Mouse (Mus musculus): ENCODE data around the gene Plxnb2. TPM values are rescaled to one million over a fixed set of nuclear protein-coding genes. Genes with fewer than 3 reads are reported as not detected.

Gene Plxnb2
- total and polyA plus RNA-seq, 2 experiments from 2014 or later: 64.7 to 274 TPM

DNA sequence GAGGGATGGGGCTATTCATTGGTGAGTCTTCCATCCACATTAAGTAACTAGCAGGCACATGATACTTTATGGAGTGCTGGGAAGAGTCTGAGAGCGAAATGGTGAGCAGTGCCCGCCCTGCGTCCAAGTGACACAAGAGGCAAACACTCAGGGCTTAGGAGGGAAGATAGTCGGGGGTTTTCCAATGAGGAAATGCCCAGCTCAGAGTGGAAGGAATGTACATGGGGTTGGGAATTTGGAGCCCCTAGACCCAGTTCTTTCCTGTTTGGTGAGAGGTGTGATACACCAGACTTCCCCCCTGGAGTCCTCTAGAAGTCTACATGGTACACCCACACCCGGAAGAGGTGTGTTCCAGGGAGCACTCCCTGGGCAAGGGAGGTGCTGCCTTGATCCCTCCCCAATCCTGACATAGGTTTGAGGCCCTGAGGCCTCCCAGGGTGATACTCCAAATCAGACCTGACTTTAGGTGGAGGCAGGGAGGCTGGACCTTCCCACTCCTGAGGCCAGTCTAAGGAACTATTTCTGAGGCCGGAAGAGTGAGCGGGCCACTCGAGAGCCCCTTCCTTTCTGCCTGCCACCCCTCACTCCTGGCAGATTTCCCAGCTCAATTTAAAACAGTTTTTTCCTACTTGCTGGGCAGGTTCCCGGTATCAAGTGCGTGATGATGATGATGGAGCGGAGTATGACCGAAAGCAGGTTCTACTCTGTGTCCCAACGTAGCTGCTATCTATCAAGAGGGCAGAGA, 5.0 kb downstream of the Plxnb2 start:
- Histone ChIP-seq H3K4me2 (ENCODE audit: low read depth, low read length) (peak overlapping the region; percentile 96), H3K27me3 (ENCODE audit: insufficient read depth, low read length) (no peaks in the 10 kb centered on the region), H3K9me3 (ENCODE audit: low read length) (no peaks in the 10 kb centered on the region), H3K4me3 (ENCODE audit: low read length) (no peak overlapping the region), H3K27ac (0 out of 2 replicates have a peak overlapping the region, but pooled peaks have one; percentile 13), H3K36me3 (ENCODE audit: insufficient read depth, low read length) (no peaks in the 10 kb centered on the region), H3K4me1 (ENCODE audit: insufficient read depth, low read length) (peaks cover 50% of the 10 kb centered on the region), H3K9ac (replicated peaks; ENCODE audit: low read length) (no peak overlapping the region)
- DNase-seq (ENCODE audit: low spot score) (no peak), ATAC-seq (no peak)
- 61% methylated on average over 13 of the region's 13 CpGs for WGBS
- TF ChIP-seq CTCF (IDR thresholded peaks at IDR 0.05; ENCODE audit: low read depth): no peak

DNA sequence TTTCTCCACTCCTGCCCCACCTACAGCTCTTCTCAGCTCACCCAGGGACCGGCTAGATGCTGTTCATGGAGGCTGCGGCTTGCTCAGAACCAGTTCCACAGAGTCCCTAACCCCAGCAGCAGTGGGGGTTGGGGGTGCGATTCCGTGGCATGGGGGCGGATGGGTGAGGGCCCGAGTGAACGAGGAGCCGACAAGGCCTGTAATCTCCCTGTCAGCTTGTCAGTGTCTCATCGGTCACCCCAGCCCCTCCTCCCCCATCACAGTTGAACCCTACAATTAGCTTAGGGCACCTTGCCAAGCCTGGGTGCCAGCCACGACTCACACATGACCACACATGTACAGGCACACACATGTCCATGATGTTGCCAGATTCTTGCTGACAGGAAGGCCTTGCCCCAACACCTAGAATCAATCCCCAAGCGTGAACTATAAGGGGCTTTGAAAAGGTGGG, 5.7 kb downstream of the Plxnb2 start:
- H3K4me3 ChIP-seq (ENCODE audit: low read length): no peak overlapping the region
- H3K9ac ChIP-seq (replicated peaks; ENCODE audit: low read length): no peak overlapping the region
- H3K36me3 ChIP-seq (ENCODE audit: insufficient read depth, low read length): no peaks in the 10 kb centered on the region
- TF ChIP-seq CTCF (IDR thresholded peaks at IDR 0.05; ENCODE audit: low read depth): no peak
- 46% methylated on average over 11 of the region's 11 CpGs for WGBS
- H3K27ac ChIP-seq: 0 out of 2 replicates have a peak overlapping the region, but pooled peaks have one; percentile 13
- H3K4me2 ChIP-seq (ENCODE audit: low read depth, low read length): peak overlapping the region; percentile 96
- ATAC-seq (no peak), DNase-seq (ENCODE audit: low spot score) (no peak)
- no peaks in the 10 kb centered on the region for H3K9me3 ChIP-seq (ENCODE audit: low read length)
- H3K27me3 ChIP-seq (ENCODE audit: insufficient read depth, low read length): no peaks in the 10 kb centered on the region
- peaks cover 54% of the 10 kb centered on the region for H3K4me1 ChIP-seq (ENCODE audit: insufficient read depth, low read length)

DNA sequence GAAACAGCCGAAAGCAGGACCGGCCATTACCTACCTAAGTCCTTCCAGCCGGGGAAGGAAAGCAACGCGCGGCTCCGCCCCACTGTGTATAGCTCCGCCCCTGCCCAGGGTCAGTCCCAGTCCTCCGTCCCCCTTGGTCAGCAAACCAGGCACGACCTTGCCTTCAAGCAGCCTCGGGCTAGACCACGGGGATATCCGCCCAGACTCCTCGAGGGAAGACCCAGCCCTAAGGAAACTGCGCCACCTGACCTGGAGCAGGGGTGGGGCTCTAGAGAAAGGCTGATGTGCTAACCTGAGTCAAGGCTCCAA, 6.7 kb downstream of the Plxnb2 start:
- DNase-seq (ENCODE audit: low spot score): peak; percentile 66
- Histone ChIP-seq H3K36me3 (ENCODE audit: insufficient read depth, low read length) (no peaks in the 10 kb centered on the region), H3K9ac (replicated peaks; ENCODE audit: low read length) (peak overlapping the region; percentile 68), H3K9me3 (ENCODE audit: low read length) (no peaks in the 10 kb centered on the region), H3K27me3 (ENCODE audit: insufficient read depth, low read length) (no peaks in the 10 kb centered on the region), H3K4me2 (ENCODE audit: low read depth, low read length) (peak overlapping the region; percentile 96), H3K4me3 (ENCODE audit: low read length) (peak overlapping the region; percentile 49), H3K27ac (peak overlapping the region; percentile 59; the same call in 1 of the 2 replicates), H3K4me1 (ENCODE audit: insufficient read depth, low read length) (peaks cover 61% of the 10 kb centered on the region)
- TF ChIP-seq CTCF (IDR thresholded peaks at IDR 0.05; ENCODE audit: low read depth): no peak
- ATAC-seq: peak; percentile 48
- 4% methylated on average over 15 of the region's 15 CpGs for WGBS

DNA sequence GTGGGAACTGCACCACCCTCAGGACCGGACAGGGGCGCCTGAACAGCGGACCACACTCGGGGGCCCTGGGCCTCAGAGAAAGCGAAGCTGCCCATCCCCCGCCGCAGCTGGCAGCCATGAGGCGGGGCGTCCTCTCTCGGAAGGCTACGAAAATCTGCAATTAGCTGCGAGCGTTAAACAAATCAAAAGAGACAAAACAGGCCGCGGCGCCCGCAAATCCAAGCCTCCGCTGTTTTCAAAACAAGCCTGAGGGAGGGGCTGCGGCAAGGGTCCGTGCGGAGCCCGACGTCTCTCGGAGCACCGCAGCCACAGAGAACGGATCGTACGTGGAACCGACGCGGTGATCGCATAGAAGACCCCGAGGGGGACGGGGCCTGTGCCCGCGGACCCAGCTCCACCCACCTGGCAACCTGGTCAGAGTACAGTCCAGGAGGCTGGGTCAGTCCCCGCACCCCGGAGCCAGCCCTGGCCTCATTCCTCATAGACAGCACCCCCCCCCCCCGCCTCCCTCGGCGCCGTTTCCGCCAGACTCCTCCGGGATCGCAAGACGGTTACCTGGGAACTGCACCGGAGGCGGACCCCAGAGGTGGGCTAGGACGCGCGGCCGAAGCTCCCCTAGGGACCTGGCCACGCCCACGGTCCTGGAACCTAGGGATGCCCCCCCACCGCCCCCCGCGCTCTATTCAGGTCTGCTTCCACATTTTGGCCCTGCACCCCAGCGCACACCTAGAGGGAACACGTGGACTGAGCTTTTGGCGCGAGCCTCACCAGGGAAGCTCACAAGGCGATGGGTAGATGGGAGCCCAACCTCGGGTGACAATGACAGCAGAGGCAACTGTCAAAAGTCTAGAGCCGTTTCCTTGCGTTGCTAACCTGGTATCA, 7.3 kb downstream of the Plxnb2 start:
- Histone ChIP-seq H3K9ac (replicated peaks; ENCODE audit: low read length) (peak overlapping the region; percentile 68), H3K9me3 (ENCODE audit: low read length) (no peaks in the 10 kb centered on the region), H3K36me3 (ENCODE audit: insufficient read depth, low read length) (peaks cover 2% of the 10 kb centered on the region; the same call in 1 of the 2 replicates), H3K27ac (peak overlapping the region; percentile 59), H3K4me3 (ENCODE audit: low read length) (peak overlapping the region; percentile 49), H3K4me1 (ENCODE audit: insufficient read depth, low read length) (peaks cover 56% of the 10 kb centered on the region), H3K4me2 (ENCODE audit: low read depth, low read length) (peak overlapping the region; percentile 96), H3K27me3 (ENCODE audit: insufficient read depth, low read length) (no peaks in the 10 kb centered on the region)
- peak; percentile 76 for DNase-seq (ENCODE audit: low spot score)
- peak; percentile 16 for TF ChIP-seq CTCF (IDR thresholded peaks at IDR 0.05; ENCODE audit: low read depth)
- ATAC-seq: peak; percentile 37
- under 1% methylated on average over 60 of the region's 65 CpGs for WGBS

DNA sequence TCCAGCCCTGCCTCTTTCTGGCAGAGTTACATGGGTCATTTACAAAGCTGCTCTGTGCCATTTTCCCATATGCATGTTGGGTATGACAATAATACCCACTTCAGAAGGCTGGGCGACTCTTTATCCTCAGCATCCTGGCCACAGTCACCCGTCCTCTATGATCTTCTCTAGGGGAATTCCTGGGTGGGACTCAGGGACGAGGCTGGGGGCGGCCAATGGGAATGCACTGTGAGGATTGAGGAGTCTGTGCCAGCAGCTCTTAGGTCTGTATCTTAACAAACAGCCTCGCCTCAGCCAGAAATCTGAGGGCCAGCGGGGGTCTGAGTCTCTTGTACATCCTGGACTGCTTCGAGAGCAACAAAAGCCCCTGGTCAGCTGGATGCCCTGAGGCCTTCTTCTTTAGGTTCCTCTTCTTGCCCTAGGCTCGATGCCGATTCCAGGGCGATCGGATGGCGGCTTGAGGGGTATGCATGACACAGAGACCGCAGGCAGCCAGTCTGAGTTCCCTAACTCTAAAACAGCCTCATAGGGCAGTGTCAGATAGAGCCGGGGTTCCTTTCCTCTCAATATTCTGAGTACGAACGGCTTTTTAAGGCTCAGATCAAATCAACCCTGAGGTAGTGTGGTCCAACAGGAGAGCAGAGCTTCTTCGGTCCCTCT, 8.2 kb downstream of the Plxnb2 start:
- ATAC-seq (no peak), DNase-seq (ENCODE audit: low spot score) (no peak)
- H3K4me2 ChIP-seq (ENCODE audit: low read depth, low read length): peak overlapping the region; percentile 96
- peak overlapping the region; percentile 59 for H3K27ac ChIP-seq
- TF ChIP-seq CTCF (IDR thresholded peaks at IDR 0.05; ENCODE audit: low read depth): no peak
- H3K4me3 ChIP-seq (ENCODE audit: low read length): peak overlapping the region; percentile 49
- no peaks in the 10 kb centered on the region for H3K9me3 ChIP-seq (ENCODE audit: low read length)
- peak overlapping the region; percentile 68 for H3K9ac ChIP-seq (replicated peaks; ENCODE audit: low read length)
- H3K4me1 ChIP-seq (ENCODE audit: insufficient read depth, low read length): peaks cover 48% of the 10 kb centered on the region
- peaks cover 6% of the 10 kb centered on the region for H3K36me3 ChIP-seq (ENCODE audit: insufficient read depth, low read length)
- WGBS: 17% methylated on average over 17 of the region's 17 CpGs
- H3K27me3 ChIP-seq (ENCODE audit: insufficient read depth, low read length): no peaks in the 10 kb centered on the region

DNA sequence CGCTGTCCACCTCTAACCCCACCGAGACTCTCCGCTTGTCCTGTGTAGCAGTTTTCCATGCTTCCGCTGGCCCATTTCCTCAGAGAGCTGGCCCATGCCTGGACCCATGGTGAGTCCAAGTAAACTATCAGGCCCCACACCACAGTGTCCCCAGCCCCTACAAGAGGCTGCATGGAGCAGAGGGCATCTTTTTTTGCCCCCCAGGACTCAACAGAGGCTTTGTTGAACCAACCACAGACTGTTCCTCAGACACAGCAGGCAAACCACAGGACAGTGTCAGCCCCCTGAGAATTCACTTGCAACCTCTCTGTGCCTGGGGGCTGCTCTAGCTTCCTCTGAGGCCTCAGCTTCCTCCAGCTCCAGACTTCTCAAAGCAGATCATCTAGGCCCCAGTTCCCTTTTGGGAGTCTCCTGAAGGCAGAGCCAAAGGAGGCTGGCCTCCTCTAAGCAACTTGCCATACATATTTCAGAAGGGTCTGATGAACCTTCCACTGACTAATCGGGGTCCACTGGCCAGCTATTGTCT, 9.0 kb downstream of the Plxnb2 start:
- Histone ChIP-seq H3K9ac (replicated peaks; ENCODE audit: low read length) (no peak overlapping the region), H3K27ac (no peak overlapping the region), H3K36me3 (ENCODE audit: insufficient read depth, low read length) (peaks cover 14% of the 10 kb centered on the region), H3K27me3 (ENCODE audit: insufficient read depth, low read length) (no peaks in the 10 kb centered on the region), H3K4me2 (ENCODE audit: low read depth, low read length) (no peak overlapping the region), H3K4me3 (ENCODE audit: low read length) (no peak overlapping the region), H3K9me3 (ENCODE audit: low read length) (no peaks in the 10 kb centered on the region), H3K4me1 (ENCODE audit: insufficient read depth, low read length) (peaks cover 39% of the 10 kb centered on the region)
- DNase-seq (ENCODE audit: low spot score): no peak
- WGBS: 76% methylated on average over 5 of the region's 5 CpGs
- no peak for TF ChIP-seq CTCF (IDR thresholded peaks at IDR 0.05; ENCODE audit: low read depth)
- no peak for ATAC-seq

Data from hindbrain, postnatal 0 days (tissue).